In genomic region chr9:59658146-59658545, GRCm38 (mm10) we compare ENCODE assay signal across 8 mouse cellular contexts. TPM values are rescaled to one million over a fixed set of nuclear protein-coding genes. Genes with fewer than 3 reads are reported as not detected.
DNase-seq lines count a peak whose midpoint lies in the region; ATAC-seq lines count a peak whose summit lies in the region.

No protein-coding gene starts in this region.

- H3K9ac ChIP-seq in lung, embryonic 16.5 days (ENCODE audit: low read length), result peak overlapping the region; percentile 88
- H3K9ac ChIP-seq in embryonic facial prominence, embryonic 11.5 days (replicated peaks; ENCODE audit: low read length), result peak overlapping the region; percentile 78
- H3K9ac ChIP-seq in intestine, embryonic 14.5 days (ENCODE audit: low read length), result peak overlapping the region; percentile 94
- peak overlapping the region; percentile 88 for H3K9ac ChIP-seq in neural tube, embryonic 14.5 days (replicated peaks; ENCODE audit: low read depth, low read length)

- peak overlapping the region; percentile 79 for H3K4me2 ChIP-seq in lung, embryonic 16.5 days (ENCODE audit: low read depth, low read length)
- peak overlapping the region; percentile 81 for H3K4me2 ChIP-seq in embryonic facial prominence, embryonic 11.5 days (ENCODE audit: low read depth, low read length)
- peak overlapping the region; percentile 91 for H3K4me2 ChIP-seq in intestine, embryonic 14.5 days (ENCODE audit: low read length)
- H3K4me2 ChIP-seq in neural tube, embryonic 14.5 days (ENCODE audit: low read depth, low read length), result peak overlapping the region; percentile 67

- no peak for DNase-seq in lung, adult 18-20 months
- DNase-seq in embryonic facial prominence, embryonic 11.5 days (ENCODE audit: low spot score), result peak; percentile 34
- no peak for DNase-seq in intestine, embryonic 14.5 days (ENCODE audit: low spot score)
- DNase-seq in adrenal gland, postnatal 14 days, result no peak
- DNase-seq in right cerebral cortex, postnatal 14 days, result no peak
- DNase-seq in layer of hippocampus, adult 9-10 months (ENCODE audit: low spot score), result no peak

- WGBS in lung, embryonic 16.5 days, result 5% methylated on average over 4 of the region's 4 CpGs
- 3% methylated on average over 4 of the region's 4 CpGs for WGBS in embryonic facial prominence, embryonic 11.5 days
- WGBS in intestine, embryonic 14.5 days, result 6% methylated on average over 4 of the region's 4 CpGs
- WGBS in neural tube, embryonic 14.5 days, result 4% methylated on average over 4 of the region's 4 CpGs

- peaks cover 41% of the 10 kb centered on the region for H3K4me1 ChIP-seq in lung, embryonic 16.5 days (replicated peaks; ENCODE audit: control insufficient read depth, insufficient read depth, low read length)
- peaks cover 2% of the 10 kb centered on the region; the same call in 1 of the 2 replicates for H3K4me1 ChIP-seq in embryonic facial prominence, embryonic 11.5 days (ENCODE audit: control insufficient read depth, insufficient read depth, low read length)
- peaks cover 30% of the 10 kb centered on the region for H3K4me1 ChIP-seq in intestine, embryonic 14.5 days (replicated peaks; ENCODE audit: control insufficient read depth, insufficient read depth, low read length)
- peaks cover 51% of the 10 kb centered on the region for H3K4me1 ChIP-seq in neural tube, embryonic 14.5 days (ENCODE audit: control insufficient read depth, insufficient read depth, low read length)

- no peaks in the 10 kb centered on the region for H3K27me3 ChIP-seq in lung, embryonic 16.5 days (ENCODE audit: control insufficient read depth, insufficient read depth, low read depth, low read length)
- no peaks in the 10 kb centered on the region for H3K27me3 ChIP-seq in embryonic facial prominence, embryonic 11.5 days (ENCODE audit: control insufficient read depth, insufficient read depth, low read length)
- H3K27me3 ChIP-seq in intestine, embryonic 14.5 days (replicated peaks; ENCODE audit: control insufficient read depth, insufficient read depth, low read length), result no peaks in the 10 kb centered on the region
- no peaks in the 10 kb centered on the region for H3K27me3 ChIP-seq in neural tube, embryonic 14.5 days (ENCODE audit: control insufficient read depth, insufficient read depth, low read length)

- ATAC-seq in lung, embryonic 16.5 days (ENCODE audit: low read depth), result no peak
- ATAC-seq in embryonic facial prominence, embryonic 11.5 days (replicated peaks; ENCODE audit: insufficient number of reproducible peaks, low FRiP score, low TSS enrichment, low read depth), result no peak
- no peak for ATAC-seq in intestine, embryonic 14.5 days (replicated peaks; ENCODE audit: low FRiP score, low TSS enrichment, low read depth)
- no peak for ATAC-seq in neural tube, embryonic 14.5 days (ENCODE audit: low read depth)

- H3K36me3 ChIP-seq in lung, embryonic 16.5 days (ENCODE audit: control insufficient read depth, insufficient read depth, low read length), result peaks cover 3% of the 10 kb centered on the region; the same call in 1 of the 2 replicates
- no peaks in the 10 kb centered on the region for H3K36me3 ChIP-seq in embryonic facial prominence, embryonic 11.5 days (replicated peaks; ENCODE audit: control insufficient read depth, insufficient read depth, low read depth, low read length)
- peaks cover 33% of the 10 kb centered on the region for H3K36me3 ChIP-seq in intestine, embryonic 14.5 days (ENCODE audit: control insufficient read depth, insufficient read depth, low read length)
- no peaks in the 10 kb centered on the region for H3K36me3 ChIP-seq in neural tube, embryonic 14.5 days (ENCODE audit: control insufficient read depth, insufficient read depth, low read length)

- peak overlapping the region; percentile 93 for H3K4me3 ChIP-seq in lung, embryonic 16.5 days (ENCODE audit: low read length)
- H3K4me3 ChIP-seq in embryonic facial prominence, embryonic 11.5 days (ENCODE audit: low read depth, low read length), result peak overlapping the region; percentile 63
- peak overlapping the region; percentile 95 for H3K4me3 ChIP-seq in intestine, embryonic 14.5 days (ENCODE audit: low read depth, low read length)
- peak overlapping the region; percentile 75 for H3K4me3 ChIP-seq in neural tube, embryonic 14.5 days (ENCODE audit: low read depth, low read length)

- peak overlapping the region; percentile 97 for H3K27ac ChIP-seq in lung, embryonic 16.5 days (ENCODE audit: low read length)
- H3K27ac ChIP-seq in embryonic facial prominence, embryonic 11.5 days (replicated peaks; ENCODE audit: low read depth, low read length), result peak overlapping the region; percentile 91
- peak overlapping the region; percentile 97 for H3K27ac ChIP-seq in intestine, embryonic 14.5 days (ENCODE audit: low read depth)
- H3K27ac ChIP-seq in neural tube, embryonic 14.5 days (ENCODE audit: low read depth, low read length), result peak overlapping the region; percentile 97

- H3K9me3 ChIP-seq in lung, embryonic 16.5 days (ENCODE audit: control insufficient read depth, low read length), result no peaks in the 10 kb centered on the region
- H3K9me3 ChIP-seq in embryonic facial prominence, embryonic 11.5 days (replicated peaks; ENCODE audit: control insufficient read depth, low read length), result no peaks in the 10 kb centered on the region
- H3K9me3 ChIP-seq in intestine, embryonic 14.5 days (ENCODE audit: control insufficient read depth, low read length), result no peaks in the 10 kb centered on the region
- no peaks in the 10 kb centered on the region for H3K9me3 ChIP-seq in neural tube, embryonic 14.5 days (ENCODE audit: control insufficient read depth, low read length)

RNA-seq across cellular contexts. Expression of gene Pkm, which starts 2.0 kb away (rescaled TPM):
- polyA plus RNA-seq in lung, embryonic 16.5 days (2015; fragmentation: Nextera tagmentation; extraction: Ambion mirVana), result 1,125 and 1,193 TPM in 2 replicates
- 1,805 and 1,941 TPM in 2 replicates for polyA plus RNA-seq in embryonic facial prominence, embryonic 11.5 days (2014; fragmentation: Nextera tagmentation; extraction: Ambion mirVana)
- 1,482 and 1,573 TPM in 2 replicates for polyA plus RNA-seq in intestine, embryonic 14.5 days (2014; fragmentation: Nextera tagmentation; extraction: Ambion mirVana)
- 834 and 964 TPM in 2 replicates for polyA plus RNA-seq in neural tube, embryonic 14.5 days (2014; fragmentation: Nextera tagmentation; extraction: Ambion mirVana)
- 647 and 658 TPM in 2 replicates for total RNA-seq in adrenal gland, postnatal 14 days (2021)

RNA-seq across cellular contexts. Expression of gene Gramd2, which starts 21.8 kb away (rescaled TPM):
- polyA plus RNA-seq in lung, embryonic 16.5 days (2015; fragmentation: Nextera tagmentation; extraction: Ambion mirVana), result 11.0 and 13.2 TPM in 2 replicates
- 0.31 and 1.0 TPM in 2 replicates for polyA plus RNA-seq in embryonic facial prominence, embryonic 11.5 days (2014; fragmentation: Nextera tagmentation; extraction: Ambion mirVana)
- polyA plus RNA-seq in intestine, embryonic 14.5 days (2014; fragmentation: Nextera tagmentation; extraction: Ambion mirVana), result 1.2 and 1.3 TPM in 2 replicates
- 3.1 and 6.0 TPM in 2 replicates for polyA plus RNA-seq in neural tube, embryonic 14.5 days (2014; fragmentation: Nextera tagmentation; extraction: Ambion mirVana)
- total RNA-seq in adrenal gland, postnatal 14 days (2021), result 0.26 and 0.52 TPM in 2 replicates

RNA-seq across cellular contexts. Expression of gene Parp6, which starts 41.1 kb away (rescaled TPM):
- 22.6 and 23.7 TPM in 2 replicates for polyA plus RNA-seq in lung, embryonic 16.5 days (2015; fragmentation: Nextera tagmentation; extraction: Ambion mirVana)
- 36.8 and 43.6 TPM in 2 replicates for polyA plus RNA-seq in embryonic facial prominence, embryonic 11.5 days (2014; fragmentation: Nextera tagmentation; extraction: Ambion mirVana)
- 35.3 and 36.9 TPM in 2 replicates for polyA plus RNA-seq in intestine, embryonic 14.5 days (2014; fragmentation: Nextera tagmentation; extraction: Ambion mirVana)
- 246 and 258 TPM in 2 replicates for polyA plus RNA-seq in neural tube, embryonic 14.5 days (2014; fragmentation: Nextera tagmentation; extraction: Ambion mirVana)
- 30.2 and 37.3 TPM in 2 replicates for total RNA-seq in adrenal gland, postnatal 14 days (2021)
